Comparison of ENCODE assay signal across 26 mouse cellular contexts in genomic region chr16:86547465-86548043, GRCm38 (mm10).
A peak's percentile ranks its signal among the peaks of the same experiment; 100 is the strongest.
DNase-seq lines count a peak whose midpoint lies in the region; ATAC-seq and TF ChIP-seq lines count a peak whose summit lies in the region.
"Had no signal": no experiment of that assay in that cellular context is flagged by ENCODE, and none has a peak within 500 bp of the region (broad histone marks: within the 10 kb centered on the region; RNA-seq: fewer than 3 reads in every experiment).

No protein-coding gene starts in this region.

- TF ChIP-seq POLR2A in liver, adult 2 months (IDR thresholded peaks at IDR 0.05; ENCODE audit: extremely low read depth, insufficient read depth, low read length): no peak
- no peak for TF ChIP-seq POLR2A in brain, embryonic 14.5 days (IDR thresholded peaks at IDR 0.05; ENCODE audit: borderline replicate concordance, extremely low read depth, insufficient read depth, insufficient read length, poor library complexity, severe bottlenecking)

- H3K4me2 ChIP-seq in liver, embryonic 11.5 days: no peak overlapping the region
- H3K4me2 ChIP-seq: forebrain, embryonic 13.5 days; heart, embryonic 13.5 days; limb, embryonic 13.5 days; liver, embryonic 13.5 days; midbrain, embryonic 15.5 days; stomach, embryonic 15.5 days had no signal

- no peaks in the 10 kb centered on the region for H3K4me1 ChIP-seq in liver, adult 2 months (ENCODE audit: control insufficient read depth, insufficient read depth, low read length)
- no peaks in the 10 kb centered on the region for H3K4me1 ChIP-seq in liver, embryonic 11.5 days (replicated peaks; ENCODE audit: control insufficient read depth, insufficient read depth, low read length)
- H3K4me1 ChIP-seq: forebrain, embryonic 13.5 days; heart, embryonic 13.5 days; limb, embryonic 13.5 days; liver, embryonic 13.5 days; midbrain, embryonic 10.5 days; midbrain, embryonic 15.5 days; stomach, embryonic 15.5 days had no signal

- H3K27ac ChIP-seq in liver, adult 2 months (replicated peaks; ENCODE audit: insufficient read depth, low read depth, low read length): no peak overlapping the region
- H3K27ac ChIP-seq in liver, embryonic 11.5 days (ENCODE audit: low read depth, low read length): no peak overlapping the region
- H3K27ac ChIP-seq: forebrain, embryonic 13.5 days; heart, embryonic 13.5 days; layer of hippocampus, adult 2 months; left cerebral cortex, adult 2 months; limb, embryonic 13.5 days; liver, embryonic 13.5 days; midbrain, embryonic 10.5 days; midbrain, embryonic 15.5 days; stomach, embryonic 15.5 days had no signal

- no peaks in the 10 kb centered on the region for H3K27me3 ChIP-seq in liver, adult 2 months (ENCODE audit: control insufficient read depth, insufficient read depth, low read length)
- no peaks in the 10 kb centered on the region for H3K27me3 ChIP-seq in liver, embryonic 11.5 days (replicated peaks; ENCODE audit: control insufficient read depth, insufficient read depth, low read length)
- H3K27me3 ChIP-seq: forebrain, embryonic 13.5 days; heart, embryonic 13.5 days; limb, embryonic 13.5 days; liver, embryonic 13.5 days; midbrain, embryonic 15.5 days; stomach, embryonic 15.5 days had no signal

- H3K9ac ChIP-seq in liver, adult 2 months (ENCODE audit: low read depth, low read length): no peak overlapping the region
- H3K9ac ChIP-seq in liver, embryonic 11.5 days (ENCODE audit: low read depth, low read length): no peak overlapping the region
- H3K9ac ChIP-seq: forebrain, embryonic 13.5 days; heart, embryonic 13.5 days; limb, embryonic 13.5 days; liver, embryonic 13.5 days; midbrain, embryonic 15.5 days; stomach, embryonic 15.5 days had no signal

- ATAC-seq in liver, embryonic 11.5 days (replicated peaks; ENCODE audit: low FRiP score): no peak
- ATAC-seq: hindbrain, embryonic 16.5 days; midbrain, embryonic 15.5 days had no signal

- no peak for TF ChIP-seq CTCF in liver, adult 2 months (IDR thresholded peaks at IDR 0.05; ENCODE audit: low read depth, low read length)
- no peak for TF ChIP-seq CTCF in brain, embryonic 14.5 days (IDR thresholded peaks at IDR 0.05; ENCODE audit: borderline replicate concordance, extremely low read depth, insufficient read depth, insufficient read length)

- H3K9me3 ChIP-seq in liver, embryonic 11.5 days (ENCODE audit: control insufficient read depth, low read length): no peaks in the 10 kb centered on the region
- H3K9me3 ChIP-seq: forebrain, embryonic 13.5 days; heart, embryonic 13.5 days; limb, embryonic 13.5 days; liver, embryonic 13.5 days; midbrain, embryonic 10.5 days; midbrain, embryonic 15.5 days; stomach, embryonic 15.5 days had no signal

- no peaks in the 10 kb centered on the region for H3K79me2 ChIP-seq in liver, adult 2 months (ENCODE audit: control insufficient read depth, insufficient read depth, low read length)

- DNase-seq in cerebellum, adult 9-11 months: peak; percentile 5
- no peak for DNase-seq in cerebellum, adult 11 months
- peak; percentile 5 for DNase-seq in liver, adult 2 months (ENCODE audit: extremely low read depth, low read depth, low spot score)
- no peak for DNase-seq in liver, embryonic 11.5 days (ENCODE audit: low spot score)
- DNase-seq in adipocyte (ENCODE audit: low spot score): peak; percentile 43
- peak; percentile 19 for DNase-seq in brain, embryonic 14.5 days (ENCODE audit: low read depth)
- DNase-seq in testis, postnatal 10 days (ENCODE audit: low spot score): no peak
- DNase-seq: adrenal gland, adult 2 months; adrenal gland, postnatal 36 days; gastrocnemius, postnatal 10 days; heart, postnatal 10 days; kidney, adult 8-10 months; liver, embryonic 13.5 days; lung, adult 2 months; right cerebral cortex, postnatal 25 days; thymus, adult 2 months; thymus, postnatal 36 days had no signal

- no peak overlapping the region for H3K4me3 ChIP-seq in liver, adult 2 months (ENCODE audit: insufficient read depth, low read depth, low read length)
- H3K4me3 ChIP-seq in liver, embryonic 11.5 days (ENCODE audit: low read depth, low read length): no peak overlapping the region
- H3K4me3 ChIP-seq: forebrain, embryonic 13.5 days; heart, embryonic 13.5 days; layer of hippocampus, adult 2 months; left cerebral cortex, adult 2 months; limb, embryonic 13.5 days; liver, embryonic 13.5 days; midbrain, embryonic 10.5 days; midbrain, embryonic 15.5 days; stomach, embryonic 15.5 days had no signal

- no peaks in the 10 kb centered on the region for H3K36me3 ChIP-seq in liver, adult 2 months (ENCODE audit: control insufficient read depth, insufficient read depth, low read length)
- no peaks in the 10 kb centered on the region for H3K36me3 ChIP-seq in liver, embryonic 11.5 days (ENCODE audit: control insufficient read depth, insufficient read depth, low read length)
- H3K36me3 ChIP-seq: heart, embryonic 13.5 days; limb, embryonic 13.5 days; liver, embryonic 13.5 days; midbrain, embryonic 10.5 days; midbrain, embryonic 15.5 days; stomach, embryonic 15.5 days had no signal

- WGBS in liver, adult 2 months: 83% methylated on average over 4 of the region's 4 CpGs
- WGBS in liver, embryonic 11.5 days: 85% methylated on average over 4 of the region's 4 CpGs

Comparison
In these comparisons a context has a peak if more than half of its experiments do, and no peak if none do; other contexts are left out.
1. DNase-seq: peak in cerebellum, adult 9-11 months (single experiment), liver, adult 2 months (single experiment), adipocyte (single experiment) and brain, embryonic 14.5 days (single experiment); none in cerebellum, adult 11 months (single experiment), liver, embryonic 11.5 days (single experiment) and testis, postnatal 10 days (single experiment).